Mouse (Mus musculus) lung, postnatal 10 days (tissue): ENCODE data around the gene Otos.

Experiments
- DNase-seq: peaks from one replicate; pipeline ENCODE4 v3.0.0; 2021

Gene Otos

DNA sequence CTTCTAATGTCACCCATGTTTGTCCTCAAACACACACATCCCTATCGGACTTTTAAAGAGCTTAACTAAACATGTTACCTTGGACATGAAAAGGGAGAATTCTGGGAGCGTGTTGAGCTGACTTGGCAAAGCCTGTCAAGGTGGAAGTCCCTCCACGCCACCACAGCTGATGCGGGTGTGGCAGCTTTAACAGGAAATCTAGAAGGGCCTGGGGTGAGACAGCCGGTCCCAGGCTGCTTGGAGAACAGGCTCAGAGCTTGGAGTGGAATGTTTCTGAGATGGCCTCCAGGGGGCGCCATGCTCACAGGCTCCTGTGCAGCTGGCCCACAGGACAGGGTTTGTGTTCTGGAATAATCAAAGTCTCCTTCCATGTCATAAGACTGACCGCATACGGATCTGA, at the start of gene Otos:
Gene Otos, minus strand, starts transcription at position 169 of the 400 bp plus-strand sequence.
- DNase-seq, result peak; percentile 82

DNA sequence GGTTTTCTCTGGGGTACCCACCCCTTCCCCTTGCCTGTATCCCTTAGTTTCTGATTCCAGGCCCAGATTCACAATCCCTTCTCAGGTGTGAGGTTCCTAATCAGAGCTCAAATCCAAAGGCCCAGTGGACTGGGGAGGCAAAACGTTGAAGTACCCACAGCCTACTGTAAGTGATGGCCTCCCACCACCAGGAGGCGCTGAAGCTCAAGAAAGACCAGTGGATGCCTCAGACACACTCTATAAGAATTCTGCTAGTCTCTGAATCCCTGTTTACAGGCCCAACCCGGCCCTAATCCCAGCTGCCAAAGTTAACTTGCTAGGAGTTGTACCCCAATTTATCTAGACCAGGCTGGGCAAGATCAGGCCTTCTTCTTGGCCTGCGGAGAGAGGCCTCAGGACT, 48.2 kb upstream of the Otos start:
- peak; percentile 79 for DNase-seq

DNA sequence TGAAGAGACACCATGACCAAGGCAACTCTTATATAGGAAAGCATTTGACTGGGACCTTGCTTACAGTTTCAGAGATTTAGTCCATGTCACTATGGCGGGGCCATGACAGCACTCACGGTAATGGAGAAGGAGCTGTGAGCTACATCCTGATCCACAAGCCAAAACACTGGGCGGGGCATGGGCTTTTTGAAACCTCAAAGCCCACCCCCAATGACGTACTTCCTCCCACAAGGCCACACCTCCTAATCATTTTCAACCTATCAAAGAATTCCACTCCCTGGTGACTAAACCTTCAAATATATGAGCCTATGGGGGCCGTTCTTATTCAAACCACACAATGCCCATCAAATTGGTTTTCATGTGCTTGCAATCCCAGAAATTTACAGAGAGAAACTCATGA, 47.1 kb upstream of the Otos start:
- DNase-seq, result no peak

DNA sequence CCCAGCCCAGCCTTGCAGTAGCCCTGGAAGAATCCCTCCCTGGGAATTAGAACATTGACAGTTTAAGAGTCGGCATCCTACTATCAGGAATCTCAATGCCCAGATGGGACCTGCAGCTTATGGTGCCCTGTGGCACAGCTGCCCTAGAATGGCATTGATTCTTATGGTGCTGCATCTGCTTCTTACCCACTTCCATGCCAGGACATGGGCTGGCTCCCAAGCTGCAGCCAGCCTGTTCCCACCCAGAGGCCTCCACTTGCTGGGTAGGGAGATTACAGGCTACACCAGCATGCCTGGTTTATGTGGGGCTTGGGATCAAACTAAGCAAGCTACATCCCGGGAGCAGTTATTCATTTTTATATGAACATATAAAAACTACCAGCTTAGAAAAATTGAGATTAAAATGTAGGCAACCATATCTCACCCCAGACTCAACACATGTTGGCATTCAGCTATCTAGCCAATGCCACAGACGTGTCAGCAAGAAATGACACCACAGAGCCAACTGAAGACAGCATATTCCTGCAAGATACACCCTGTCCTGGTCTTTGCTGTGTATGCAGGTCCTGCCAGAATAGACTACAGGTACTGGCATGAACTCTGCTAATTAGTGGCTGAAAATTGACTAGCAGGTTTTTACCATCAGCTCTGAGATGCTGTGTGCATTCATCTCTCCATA, 42.7 kb upstream of the Otos start:
- DNase-seq, result no peak

DNA sequence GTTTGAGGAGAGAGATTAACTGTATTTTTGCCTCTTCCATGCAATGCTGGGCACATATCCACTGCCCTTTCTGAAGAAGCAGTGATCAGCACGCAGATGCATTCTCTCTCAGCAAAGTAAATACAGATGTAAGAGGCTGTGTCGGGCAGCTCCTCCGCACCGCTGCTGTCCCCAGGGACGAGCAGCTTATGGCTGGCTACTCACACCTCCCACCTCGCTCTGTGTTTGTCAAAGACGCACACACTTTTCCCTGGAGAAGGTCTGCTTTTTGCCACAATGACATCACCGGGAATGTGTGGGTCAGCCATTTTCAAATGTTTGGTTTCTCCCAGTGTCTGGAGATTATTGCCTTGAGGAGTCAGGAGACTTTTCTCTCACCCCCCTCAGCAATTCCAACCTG, 38.4 kb upstream of the Otos start:
- DNase-seq, result no peak

DNA sequence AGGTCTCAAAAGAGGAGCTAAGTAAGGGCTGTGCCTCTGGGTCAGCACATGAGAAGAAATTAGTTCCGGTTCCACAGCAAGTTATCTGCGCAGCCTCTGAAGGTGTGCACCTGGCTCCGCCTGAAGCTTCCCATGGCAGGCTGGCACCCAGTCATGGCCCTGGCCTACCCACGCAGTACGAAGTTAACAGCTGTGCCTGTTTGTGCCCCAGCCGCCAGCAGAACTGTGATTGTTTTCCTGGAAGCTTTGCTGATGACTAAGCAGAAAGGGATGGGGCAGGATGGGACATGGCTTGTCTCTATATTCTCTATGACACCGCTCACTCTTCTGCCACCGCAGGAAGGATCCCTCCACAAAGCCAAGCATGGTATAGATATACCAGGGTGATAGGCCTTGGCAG, 34.5 kb upstream of the Otos start:
- no peak for DNase-seq

DNA sequence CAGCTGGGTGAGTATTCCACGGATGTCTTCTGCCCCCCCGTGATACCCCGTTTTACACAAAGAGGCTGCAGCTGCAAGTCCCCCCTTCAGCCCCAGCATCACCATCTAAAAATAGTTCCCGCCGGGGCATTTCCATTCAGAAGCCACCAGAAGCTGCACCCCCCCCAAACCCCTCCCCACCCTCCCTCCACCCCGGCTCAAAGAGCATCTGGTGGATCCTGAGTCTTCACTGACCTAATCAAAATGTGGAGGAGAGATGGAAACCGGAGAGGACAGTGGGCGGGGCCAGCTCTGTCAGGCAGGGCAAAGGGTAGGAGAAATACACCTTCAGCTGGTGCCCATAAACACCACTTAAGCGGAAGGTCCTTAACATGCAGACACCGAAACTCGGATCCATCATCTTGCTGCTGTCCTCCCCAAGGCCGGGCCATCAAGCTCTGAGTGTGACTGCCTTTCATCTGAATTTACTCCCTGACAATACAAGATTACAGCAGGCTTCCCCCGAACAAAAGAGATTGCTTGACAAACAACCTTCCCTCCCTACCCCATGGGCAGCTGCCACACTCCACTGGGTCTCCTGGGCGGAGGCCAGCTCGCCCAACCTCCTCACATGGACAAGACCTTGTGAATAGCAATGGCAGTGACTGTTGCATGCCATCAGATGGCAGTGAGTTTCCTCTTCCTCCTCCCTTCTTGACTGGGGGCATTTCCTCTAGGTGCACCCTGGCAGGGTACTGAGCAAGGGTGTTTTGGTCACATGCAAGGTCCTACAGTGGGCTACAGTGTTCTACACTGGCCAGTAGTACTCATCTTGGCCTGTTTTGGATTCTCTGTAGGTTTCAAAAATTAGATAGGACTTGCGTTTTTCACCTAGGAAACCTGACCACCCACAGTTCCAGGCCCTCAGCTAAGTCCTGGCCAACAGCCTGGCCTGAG, 32.3 kb upstream of the Otos start:
- DNase-seq, result no peak

DNA sequence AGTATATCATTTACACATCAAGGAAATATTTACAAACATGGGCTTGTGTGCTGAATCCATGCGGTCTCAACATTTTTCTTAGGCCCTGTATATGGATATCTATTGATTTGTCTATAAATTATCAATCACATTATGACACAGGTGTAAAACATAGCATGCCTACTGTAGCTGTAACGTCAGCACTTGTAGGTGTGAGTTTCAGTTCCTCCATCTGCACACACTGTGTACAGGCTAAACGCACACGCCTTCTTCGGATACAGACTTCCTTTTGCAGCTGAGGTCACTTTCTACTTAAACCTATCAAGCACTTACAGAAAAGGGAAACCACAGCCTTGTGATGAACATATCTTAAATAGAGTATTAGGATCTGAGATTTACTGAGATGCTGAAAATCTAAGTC, 30.1 kb upstream of the Otos start:
- DNase-seq, result no peak

DNA sequence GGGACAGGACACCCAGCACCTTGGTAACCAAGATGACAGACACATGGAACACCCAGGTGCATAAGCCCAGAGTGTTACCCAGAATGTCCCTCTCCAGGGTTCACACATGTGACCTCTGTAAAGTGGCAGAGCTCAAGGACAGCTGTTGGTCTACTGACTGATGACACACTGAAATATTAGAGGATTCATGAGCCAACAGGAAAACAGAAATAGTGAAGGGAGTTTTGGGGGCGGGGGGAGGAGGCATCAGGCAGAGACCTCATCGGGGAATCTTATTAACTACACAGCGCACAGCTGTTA, 28.0 kb upstream of the Otos start:
- DNase-seq, result peak; percentile 30

DNA sequence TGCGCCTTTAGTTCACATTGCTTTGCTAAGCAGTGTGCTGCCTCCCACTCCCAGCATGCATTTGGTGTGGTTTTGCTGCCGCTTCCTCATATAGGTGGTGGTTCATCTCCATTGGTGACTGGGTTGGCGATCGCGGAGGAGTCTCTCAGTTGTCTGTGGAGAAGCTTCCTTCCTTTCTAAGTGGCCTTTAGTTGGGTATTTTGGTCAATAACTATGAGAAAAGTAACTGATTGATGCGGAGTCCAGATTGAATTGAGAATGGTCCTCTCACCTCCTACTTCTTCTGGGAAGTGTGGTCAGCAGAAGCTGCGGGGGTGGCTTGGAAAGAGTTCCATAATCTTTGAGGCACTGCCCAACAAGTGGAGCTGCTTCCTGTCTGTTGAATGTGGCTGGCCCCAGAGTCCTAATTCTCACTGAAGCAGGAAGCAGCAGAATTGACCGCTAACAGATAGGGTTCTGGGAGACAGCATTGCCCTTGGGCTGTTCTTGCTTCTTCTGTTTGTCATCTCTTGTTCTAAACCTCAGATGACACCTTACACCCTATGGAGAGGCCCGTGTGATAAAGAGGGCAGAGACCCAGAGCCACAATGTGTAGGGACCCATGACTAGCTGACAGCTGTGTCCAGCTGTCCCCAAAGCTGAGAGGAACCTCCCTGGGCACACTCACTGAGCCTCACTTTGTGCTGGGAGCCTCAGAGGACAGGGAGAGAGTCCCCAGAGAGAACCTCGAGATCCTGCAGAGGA, 27.5 kb upstream of the Otos start:
- no peak for DNase-seq

DNA sequence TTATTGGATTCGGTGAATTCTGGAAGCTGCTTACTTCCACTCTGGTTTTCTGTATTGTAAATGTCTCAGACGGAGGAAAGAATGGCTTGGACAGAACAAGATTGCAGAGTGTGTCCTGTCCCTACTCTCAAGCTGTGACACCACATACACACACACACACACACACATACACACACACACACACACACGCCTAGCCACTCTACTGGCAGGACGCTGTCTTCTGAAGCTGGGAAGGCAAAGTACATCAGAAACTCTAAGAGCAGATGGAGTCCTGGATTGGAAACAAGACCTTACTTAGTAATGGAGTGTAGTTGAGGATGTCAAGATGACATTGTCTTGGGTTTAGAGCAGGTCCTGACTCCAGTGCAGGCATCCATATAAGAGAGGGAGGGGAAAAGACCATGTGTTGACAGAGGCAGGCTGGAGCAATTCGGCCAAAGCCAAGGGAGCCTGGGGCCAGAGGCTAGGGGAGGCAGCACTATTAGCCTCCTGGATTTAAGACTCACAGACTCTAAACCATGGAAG, 24.7 kb upstream of the Otos start:
- peak; percentile 38 for DNase-seq

DNA sequence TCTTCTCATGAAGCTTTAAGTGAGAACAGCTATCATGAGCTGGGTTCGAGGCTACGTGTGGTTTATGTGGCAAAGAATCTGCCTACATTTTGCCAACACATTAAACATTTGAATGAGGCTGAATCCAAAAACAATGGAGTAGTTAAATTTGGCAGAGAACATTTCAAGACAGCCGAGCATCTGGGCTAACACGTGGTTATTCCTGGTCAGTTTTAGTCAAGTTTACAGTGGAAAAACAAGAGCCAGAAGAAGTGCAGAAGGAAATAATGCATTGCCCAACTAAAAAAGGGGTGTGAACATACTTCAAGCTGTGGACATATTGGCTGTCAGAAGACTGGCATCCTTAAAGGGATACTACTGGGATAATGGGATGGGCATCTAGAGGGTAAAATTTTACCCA, 22.7 kb upstream of the Otos start:
- no peak for DNase-seq

DNA sequence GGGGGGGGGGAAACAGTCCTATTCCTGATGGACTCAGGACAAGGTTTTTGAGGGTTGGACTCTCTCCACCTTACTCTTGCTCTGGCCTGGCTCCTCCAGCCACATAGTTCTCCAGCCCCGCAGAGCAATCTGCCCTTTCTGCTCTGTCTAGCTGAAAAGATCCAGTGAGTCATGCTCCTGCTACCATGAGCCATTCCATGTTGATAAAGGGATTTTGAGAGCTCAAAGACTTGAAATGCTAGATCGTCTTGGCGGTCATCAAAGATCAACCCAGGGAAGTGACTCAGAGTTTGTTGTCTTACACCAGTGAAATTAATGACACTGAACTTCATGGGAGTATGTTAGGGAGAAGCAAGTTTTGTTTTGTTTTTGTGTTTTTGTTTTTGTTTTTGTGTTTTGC, 20.8 kb upstream of the Otos start:
- DNase-seq, result no peak

DNA sequence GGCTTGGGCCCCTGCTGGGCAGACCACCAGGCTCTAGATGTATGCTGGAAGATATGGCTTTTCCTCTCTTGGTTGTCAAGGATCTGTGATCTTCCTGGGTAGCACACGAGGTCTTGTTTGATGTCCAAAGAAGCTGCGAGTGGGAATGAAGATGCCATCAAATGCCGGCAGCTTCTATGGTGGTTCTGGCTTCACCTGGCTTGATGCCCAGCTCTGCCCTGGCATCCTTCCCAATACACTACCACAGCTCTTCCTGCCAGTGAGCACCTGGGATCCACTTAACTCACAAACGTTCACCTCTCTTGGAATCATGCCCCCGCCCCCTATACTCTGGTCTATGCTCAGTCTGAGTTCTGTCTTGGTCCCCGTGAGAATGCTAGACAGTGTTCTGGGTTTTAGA, 18.5 kb upstream of the Otos start:
- no peak for DNase-seq

DNA sequence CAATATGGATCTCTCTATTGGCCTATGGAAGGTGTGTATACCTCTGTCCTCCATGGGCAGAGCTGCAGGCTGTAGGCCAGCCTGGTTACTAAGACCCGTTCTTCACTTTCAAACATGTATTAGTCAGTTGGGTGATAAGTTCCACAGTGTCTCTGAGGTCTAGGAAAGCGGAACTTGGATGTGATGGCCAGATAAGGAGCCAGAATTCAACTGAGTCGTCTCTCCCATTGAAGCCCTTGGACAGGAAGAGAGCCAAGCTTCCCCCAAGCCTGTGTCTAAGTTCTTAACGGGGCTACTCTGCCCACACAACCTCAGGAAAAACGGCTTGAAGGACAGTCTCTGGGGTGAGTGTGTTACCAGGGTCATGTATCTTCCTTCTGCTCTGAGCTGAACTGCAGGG, 10.8 kb upstream of the Otos start:
- DNase-seq, result no peak

DNA sequence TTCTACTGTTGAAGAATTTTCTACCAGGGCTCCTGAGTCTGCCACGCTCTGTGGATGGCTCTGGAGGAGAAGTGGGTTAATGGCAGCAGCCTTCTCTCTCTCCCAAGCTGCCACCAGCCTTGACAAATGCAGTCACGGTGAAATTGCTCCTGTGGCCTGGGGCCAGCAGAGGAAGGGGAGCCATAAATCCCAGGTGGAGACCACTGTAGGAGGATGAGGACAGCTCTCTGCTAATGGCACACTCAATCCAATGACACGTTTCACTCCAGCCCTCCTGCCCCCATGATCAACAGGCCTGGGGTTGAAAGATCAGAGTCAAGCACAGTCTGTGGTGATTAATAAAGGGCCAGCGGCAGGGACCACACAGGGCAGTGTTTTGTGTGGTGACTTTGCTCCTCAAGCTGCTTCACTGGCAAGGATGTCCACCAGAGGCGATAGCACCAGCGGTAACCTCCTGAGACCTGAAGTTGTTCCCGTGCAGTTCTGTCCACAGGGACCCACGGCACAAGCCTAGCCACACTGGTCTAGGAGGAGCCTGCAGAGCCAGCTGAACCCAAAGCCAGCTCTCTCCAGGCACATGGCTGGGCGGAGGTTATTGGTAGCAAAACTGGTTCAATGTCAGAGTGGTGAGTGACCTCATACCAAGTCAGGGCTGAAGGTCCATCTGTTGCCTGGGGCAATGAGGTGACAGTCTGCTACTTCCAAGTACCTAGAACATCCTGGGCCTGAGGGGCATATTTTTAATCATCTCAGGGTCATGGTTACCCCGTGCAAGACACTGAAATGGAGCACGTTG, 8.6 kb upstream of the Otos start:
- no peak for DNase-seq

DNA sequence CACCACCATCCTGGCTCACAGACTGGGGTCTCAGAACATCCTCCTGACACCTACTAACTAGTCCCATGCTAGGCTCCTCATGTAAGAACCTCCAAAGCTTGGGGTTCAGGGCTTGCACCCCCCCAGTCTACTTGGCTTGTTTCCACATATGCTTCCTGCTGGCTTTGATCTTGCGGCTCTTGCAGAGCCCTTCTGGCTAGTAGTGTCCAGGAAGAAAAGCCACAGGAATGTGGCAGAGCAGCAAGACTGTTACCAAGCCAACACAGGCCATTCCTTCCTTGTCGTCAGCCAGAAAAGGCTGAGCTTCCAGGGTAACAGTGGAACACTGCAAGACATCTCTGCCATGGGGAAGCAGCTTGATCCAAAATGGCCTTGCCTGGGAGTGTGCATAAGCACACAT, 6.0 kb upstream of the Otos start:
- peak; percentile 55 for DNase-seq

DNA sequence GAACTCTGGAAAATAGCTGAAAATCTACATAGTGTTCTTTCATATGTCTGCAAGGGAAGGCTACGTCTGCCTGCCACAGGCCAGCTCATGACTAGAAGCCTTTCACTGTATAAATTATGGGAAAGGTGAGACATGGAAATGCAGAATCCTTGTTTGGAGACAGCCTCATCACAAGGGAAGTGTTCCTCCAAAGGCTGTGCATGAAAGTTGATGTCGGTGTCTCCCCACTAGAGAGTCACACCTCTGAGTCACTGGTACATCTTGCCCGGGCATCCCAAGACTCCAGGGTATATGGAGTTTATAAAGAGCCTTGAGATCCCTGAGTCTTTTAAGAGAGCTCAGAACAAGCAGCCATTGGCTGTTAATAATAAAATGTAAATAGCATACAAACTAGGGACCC, 4.5 kb upstream of the Otos start:
- DNase-seq, result no peak

DNA sequence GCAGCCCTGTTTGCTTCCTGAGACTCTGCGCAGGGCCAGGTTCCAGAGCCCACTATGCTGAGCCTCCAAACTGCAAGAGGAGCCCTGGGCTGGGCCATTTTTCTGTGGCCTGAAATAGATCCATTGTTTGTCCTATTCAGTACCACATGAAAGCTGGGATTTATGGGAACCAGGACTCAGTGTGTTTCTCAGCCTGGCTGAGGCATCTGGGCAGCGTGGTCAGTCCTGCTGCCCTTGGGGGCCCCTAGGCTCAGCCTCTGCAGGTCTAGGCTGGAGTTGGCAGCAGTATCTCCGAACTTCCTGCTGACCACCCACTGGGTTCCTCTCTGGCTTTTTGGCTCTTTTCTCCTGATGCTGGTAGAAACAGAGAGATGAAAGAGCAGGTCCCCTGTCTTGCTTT, 2.8 kb upstream of the Otos start:
- no peak for DNase-seq

DNA sequence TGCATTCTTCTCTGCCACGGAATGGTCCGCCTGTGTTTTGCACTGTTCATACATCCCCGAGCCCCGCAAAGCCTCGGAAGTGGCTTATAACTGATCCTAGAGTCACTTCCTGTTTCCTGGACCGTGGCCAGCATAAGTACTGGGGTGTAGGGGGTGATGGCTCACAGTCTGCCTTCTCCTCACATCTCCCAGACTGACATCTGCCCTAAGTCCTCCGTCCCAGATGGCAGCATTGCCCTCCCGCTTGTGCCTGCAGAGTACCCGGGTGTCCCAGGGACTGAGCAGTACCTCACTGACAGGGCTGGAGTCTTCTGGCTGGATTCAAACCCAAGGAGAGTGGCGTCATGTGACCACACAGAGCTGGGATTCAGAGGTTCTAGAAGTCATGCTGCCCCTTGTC, 444 bp downstream of the Otos start:
- no peak for DNase-seq

DNA sequence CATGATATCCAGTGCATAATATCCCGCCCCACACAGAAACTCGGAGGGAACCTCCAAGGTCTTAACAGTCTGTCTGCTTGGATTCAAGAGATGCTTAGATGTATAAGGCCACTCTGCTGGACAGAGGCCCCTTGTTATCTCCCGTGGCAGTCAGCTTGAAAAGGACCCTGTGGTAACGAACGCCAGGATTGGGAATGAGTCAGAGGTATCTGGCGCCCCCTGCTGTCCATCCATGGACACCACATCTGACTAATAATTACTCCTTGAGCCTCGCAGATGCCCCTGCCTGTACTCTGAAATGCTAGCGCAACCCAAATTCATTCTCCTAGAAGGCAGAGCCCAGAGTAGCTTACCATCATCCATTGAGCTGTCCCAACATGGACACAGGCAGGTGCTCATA, 889 bp downstream of the Otos start:
- DNase-seq, result peak; percentile 78

DNA sequence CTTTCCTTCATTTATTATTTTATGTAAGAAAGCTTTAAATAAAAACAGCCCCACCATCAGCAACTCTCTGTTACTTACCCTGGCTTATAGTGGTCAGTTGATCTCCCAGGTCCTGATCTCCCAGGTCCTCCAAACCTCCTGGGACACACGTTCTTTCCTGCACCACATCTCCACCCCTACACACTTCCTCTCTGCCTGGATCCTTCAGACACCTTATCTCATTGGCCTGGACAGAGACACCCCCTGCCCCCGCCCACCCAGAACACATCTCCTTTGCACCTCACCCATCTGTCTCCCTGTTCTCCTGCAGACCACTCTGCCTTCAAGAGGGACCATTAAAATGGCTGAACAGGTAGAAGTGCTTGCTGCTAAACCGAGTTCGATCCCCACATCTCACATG, 1.6 kb downstream of the Otos start:
- no peak for DNase-seq

DNA sequence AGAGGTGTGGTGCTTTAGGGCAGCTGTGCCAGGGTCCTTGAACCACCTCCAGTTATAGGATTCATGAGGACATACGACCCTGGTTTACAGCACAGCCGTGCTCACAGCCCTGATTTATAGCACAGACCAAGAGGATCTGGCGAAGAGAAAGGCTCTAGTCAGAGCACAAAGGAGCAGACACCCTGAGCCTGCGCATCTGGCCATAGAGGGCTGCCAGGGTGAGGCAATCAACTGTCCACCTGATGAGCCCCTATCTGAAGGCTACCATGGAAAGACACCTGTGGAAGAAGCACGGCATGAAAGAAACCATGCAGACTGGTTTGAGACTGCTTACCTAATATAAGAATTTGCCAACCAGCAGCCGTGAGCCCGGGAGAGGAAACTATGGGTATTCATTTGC, 2.0 kb downstream of the Otos start:
- DNase-seq, result no peak
